Mouse (Mus musculus) layer of hippocampus, adult 11-12 months (tissue): ENCODE data around the gene H2-M1.

ENCODE experiments used
- DNase-seq: peaks from one replicate; pipeline ENCODE4 v3.0.0; 2022; ENCODE audit warnings: low spot score

Gene H2-M1

DNA sequence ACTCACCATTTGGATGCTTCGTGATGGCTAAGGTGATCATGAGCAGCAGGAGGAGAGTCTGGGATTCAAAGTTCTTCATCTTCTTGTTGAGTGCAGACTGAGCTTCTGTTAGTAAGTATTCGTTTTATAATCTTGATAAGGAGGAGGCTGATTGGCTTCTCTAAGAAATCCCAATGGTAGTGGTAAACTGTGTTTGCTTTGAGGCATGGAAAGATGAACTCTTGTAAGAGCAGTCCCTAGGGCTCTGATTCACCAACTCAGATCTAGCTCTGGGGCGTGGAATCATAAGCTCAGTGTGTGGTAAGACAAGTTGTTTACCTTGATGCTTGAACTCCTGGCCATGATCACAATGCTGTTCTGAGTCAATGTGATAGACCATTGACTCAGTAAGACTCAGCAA is at the start of gene H2-M1:
H2-M1 (minus strand) TSS at position 101 of the 400 bp plus-strand sequence.
- DNase-seq = no peak

GRCm38 (mm10) chr17:36697693-36698092 is 25.7 kb upstream of the H2-M1 start:
- DNase-seq = no peak

GRCm38 (mm10) chr17:36642566-36642965 is 29.5 kb downstream of the H2-M1 start, which contains the start of gene H2-M9:
Gene H2-M9, minus strand, starts transcription at chr17:36642666.
- no peak for DNase-seq
